Mouse (Mus musculus): ENCODE results near the gene Mipep. TPM values are rescaled to one million over a fixed set of nuclear protein-coding genes. Genes with fewer than 3 reads are reported as not detected.

The Mipep gene
- total and polyA plus RNA-seq, 2 experiments from 2014 or later, result 17.1 to 32.1 TPM

DNA sequence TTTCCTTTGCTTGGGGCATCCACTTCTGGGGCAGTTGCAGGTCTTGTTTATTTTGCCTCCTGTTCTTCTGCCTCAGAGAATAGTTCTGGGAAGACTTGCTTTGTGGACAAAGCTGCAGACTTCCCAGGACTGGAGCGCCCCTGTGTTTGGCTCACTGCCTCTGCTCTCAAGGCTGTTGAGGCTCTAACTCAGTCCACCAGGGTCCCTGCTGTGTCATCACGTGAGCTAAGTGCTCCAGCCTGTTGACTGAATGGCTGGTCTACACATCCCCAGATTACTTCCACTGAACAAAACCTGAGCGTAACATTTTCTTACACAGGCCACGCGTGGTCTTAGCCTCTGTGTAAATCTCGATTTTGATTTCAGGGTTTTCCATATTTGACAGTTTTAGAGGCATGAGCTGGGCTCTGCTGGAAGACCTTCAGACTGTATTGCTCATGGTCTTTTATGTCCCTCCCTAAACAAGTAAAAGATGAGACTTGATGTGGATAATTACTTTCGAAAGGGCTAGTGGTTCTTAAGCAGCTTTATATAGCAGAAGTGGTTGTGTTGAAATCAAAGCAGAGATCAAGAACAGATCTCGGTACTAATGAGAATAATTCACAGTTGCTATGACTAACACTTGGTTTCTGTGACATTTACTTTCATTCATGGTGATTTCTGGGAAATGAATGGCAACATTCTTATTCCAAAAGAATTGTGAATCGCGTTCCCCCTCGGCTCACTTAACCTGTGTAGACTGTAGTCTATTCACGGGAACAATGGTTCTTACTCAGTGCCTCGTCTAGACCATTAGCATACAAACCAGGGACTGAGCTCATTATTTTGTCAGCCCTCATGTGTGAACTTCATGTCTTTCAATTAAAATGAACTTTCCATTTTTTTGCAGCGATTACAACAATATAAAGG lies 31.2 kb upstream of the Mipep start:
- no peaks in the 10 kb centered on the region; the same call in 1 of the 2 replicates for H3K36me3 ChIP-seq (ENCODE audit: insufficient read depth, low read length)
- H3K4me1 ChIP-seq (ENCODE audit: insufficient read depth, low read length), result no peaks in the 10 kb centered on the region
- WGBS, result 50% methylated on average over 14 of the region's 14 CpGs
- no peak overlapping the region for H3K4me3 ChIP-seq (ENCODE audit: low read depth, low read length)
- no peaks in the 10 kb centered on the region for H3K27me3 ChIP-seq (ENCODE audit: insufficient read depth, low read length)
- no peak overlapping the region for H3K4me2 ChIP-seq (ENCODE audit: low read depth, low read length, poor library complexity, severe bottlenecking)
- no peak overlapping the region for H3K27ac ChIP-seq (ENCODE audit: low read depth, low read length)
- TF ChIP-seq CTCF (IDR thresholded peaks at IDR 0.05), result no peak
- DNase-seq (ENCODE audit: low spot score) (peak; percentile 71), ATAC-seq (ENCODE audit: low FRiP score) (peak; percentile 50; the same call in 1 of the 2 replicates)
- H3K9ac ChIP-seq (replicated peaks; ENCODE audit: low read length, poor library complexity, severe bottlenecking), result no peak overlapping the region
- H3K9me3 ChIP-seq (ENCODE audit: low read length), result no peaks in the 10 kb centered on the region

DNA sequence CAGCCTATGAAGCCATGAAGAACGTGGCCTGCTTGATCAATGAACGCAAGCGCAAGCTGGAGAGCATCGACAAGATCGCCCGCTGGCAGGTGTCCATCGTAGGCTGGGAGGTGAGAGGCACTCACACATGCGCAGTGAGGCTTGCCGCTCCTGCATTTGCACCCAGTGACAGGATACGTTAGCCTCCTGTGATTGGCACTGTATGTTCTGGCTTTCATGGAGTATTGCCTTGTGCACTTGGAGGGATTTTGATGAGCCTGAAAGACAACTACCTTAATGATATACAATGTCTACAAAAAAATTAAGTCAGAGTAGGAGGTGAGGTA lies 30.6 kb upstream of the Mipep start:
- H3K4me2 ChIP-seq (ENCODE audit: low read depth, low read length, poor library complexity, severe bottlenecking), result no peak overlapping the region
- no peak for DNase-seq (ENCODE audit: low spot score)
- 80% methylated on average over 10 of the region's 10 CpGs for WGBS
- no peak for TF ChIP-seq CTCF (IDR thresholded peaks at IDR 0.05)
- ATAC-seq (ENCODE audit: low FRiP score), result no peak
- no peaks in the 10 kb centered on the region for H3K9me3 ChIP-seq (ENCODE audit: low read length)
- H3K27me3 ChIP-seq (ENCODE audit: insufficient read depth, low read length), result no peaks in the 10 kb centered on the region
- H3K4me3 ChIP-seq (ENCODE audit: low read depth, low read length), result no peak overlapping the region
- H3K4me1 ChIP-seq (ENCODE audit: insufficient read depth, low read length), result no peaks in the 10 kb centered on the region
- H3K9ac ChIP-seq (replicated peaks; ENCODE audit: low read length, poor library complexity, severe bottlenecking), result no peak overlapping the region
- H3K27ac ChIP-seq (ENCODE audit: low read depth, low read length), result no peak overlapping the region
- H3K36me3 ChIP-seq (ENCODE audit: insufficient read depth, low read length), result no peaks in the 10 kb centered on the region; the same call in 1 of the 2 replicates

DNA sequence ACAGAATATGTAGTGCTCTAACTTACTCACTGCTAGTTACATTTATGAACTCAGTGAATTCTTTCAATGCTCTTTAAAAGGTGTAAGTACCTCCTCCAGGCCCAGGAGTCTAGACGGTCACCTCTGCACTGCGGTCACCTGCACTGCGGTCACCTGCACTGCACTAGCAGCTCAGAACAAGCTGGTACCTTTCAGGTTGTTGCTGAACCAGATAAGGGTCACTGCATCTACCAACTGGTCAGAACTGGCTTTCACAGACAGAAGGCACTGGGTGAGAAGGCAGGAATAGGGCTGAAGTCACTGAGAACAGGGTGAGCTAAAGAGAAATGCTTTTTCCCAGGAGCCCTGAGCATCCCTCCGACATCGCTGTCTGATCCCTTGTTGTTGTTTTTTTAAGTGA lies 29.7 kb upstream of the Mipep start:
- no peak for TF ChIP-seq CTCF (IDR thresholded peaks at IDR 0.05)
- no peak overlapping the region for H3K4me3 ChIP-seq (ENCODE audit: low read depth, low read length)
- no peaks in the 10 kb centered on the region for H3K9me3 ChIP-seq (ENCODE audit: low read length)
- H3K4me1 ChIP-seq (ENCODE audit: insufficient read depth, low read length), result no peaks in the 10 kb centered on the region
- H3K36me3 ChIP-seq (ENCODE audit: insufficient read depth, low read length), result no peaks in the 10 kb centered on the region; the same call in 1 of the 2 replicates
- H3K4me2 ChIP-seq (ENCODE audit: low read depth, low read length, poor library complexity, severe bottlenecking), result no peak overlapping the region
- no peak overlapping the region for H3K9ac ChIP-seq (replicated peaks; ENCODE audit: low read length, poor library complexity, severe bottlenecking)
- 92% methylated on average over 5 of the region's 5 CpGs for WGBS
- ATAC-seq (ENCODE audit: low FRiP score), result no peak
- H3K27ac ChIP-seq (ENCODE audit: low read depth, low read length), result no peak overlapping the region
- no peaks in the 10 kb centered on the region for H3K27me3 ChIP-seq (ENCODE audit: insufficient read depth, low read length)
- DNase-seq (ENCODE audit: low spot score), result no peak

DNA sequence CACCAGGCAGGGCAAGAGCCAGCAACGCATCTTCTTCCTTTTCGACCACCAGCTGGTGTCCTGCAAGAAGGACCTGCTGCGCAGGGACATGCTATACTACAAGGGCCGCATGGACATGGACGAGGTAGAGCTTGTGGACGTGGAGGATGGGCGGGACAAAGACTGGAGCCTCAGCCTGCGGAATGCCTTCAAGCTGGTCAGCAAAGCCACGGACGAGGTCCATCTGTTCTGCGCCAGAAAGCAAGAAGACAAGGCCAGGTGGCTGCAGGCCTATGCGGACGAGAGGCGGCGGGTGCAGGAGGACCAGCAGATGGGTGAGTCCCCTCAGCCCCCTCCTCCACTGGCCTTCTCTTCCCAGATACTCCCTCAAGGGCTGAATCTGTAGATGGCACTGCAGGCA lies 28.1 kb upstream of the Mipep start:
- Histone ChIP-seq H3K4me3 (ENCODE audit: low read depth, low read length) (no peak overlapping the region), H3K4me2 (ENCODE audit: low read depth, low read length, poor library complexity, severe bottlenecking) (no peak overlapping the region), H3K9ac (replicated peaks; ENCODE audit: low read length, poor library complexity, severe bottlenecking) (no peak overlapping the region), H3K9me3 (ENCODE audit: low read length) (no peaks in the 10 kb centered on the region), H3K27ac (ENCODE audit: low read depth, low read length) (no peak overlapping the region), H3K27me3 (ENCODE audit: insufficient read depth, low read length) (no peaks in the 10 kb centered on the region), H3K36me3 (ENCODE audit: insufficient read depth, low read length) (peaks cover 5% of the 10 kb centered on the region; the same call in 1 of the 2 replicates), H3K4me1 (ENCODE audit: insufficient read depth, low read length) (no peaks in the 10 kb centered on the region)
- no peak for TF ChIP-seq CTCF (IDR thresholded peaks at IDR 0.05)
- WGBS, result 92% methylated on average over 15 of the region's 15 CpGs
- ATAC-seq (ENCODE audit: low FRiP score), result peak; percentile 43; the same call in 1 of the 2 replicates
- peak; percentile 49 for DNase-seq (ENCODE audit: low spot score)

DNA sequence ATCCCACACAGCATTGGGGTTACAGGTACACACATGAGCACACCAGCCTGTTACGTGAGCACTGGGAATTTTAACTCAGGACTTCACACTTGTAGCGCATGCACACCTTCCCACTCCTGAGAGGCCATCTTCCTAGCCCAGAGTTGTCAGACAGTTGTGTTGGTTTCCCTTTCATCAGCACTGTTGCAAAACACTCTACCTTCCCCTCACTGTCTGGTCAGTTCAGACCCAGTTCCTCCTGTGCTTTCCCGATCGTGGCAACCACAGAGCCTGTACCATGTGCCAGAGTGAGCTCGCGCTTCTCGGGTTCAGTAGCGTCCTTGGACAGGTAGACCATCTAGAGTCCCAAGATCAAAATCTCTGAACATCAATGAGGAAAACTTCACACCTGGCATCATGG lies 27.1 kb upstream of the Mipep start:
- Histone ChIP-seq H3K4me3 (ENCODE audit: low read depth, low read length) (no peak overlapping the region), H3K36me3 (ENCODE audit: insufficient read depth, low read length) (peaks cover 6% of the 10 kb centered on the region; the same call in 1 of the 2 replicates), H3K9ac (replicated peaks; ENCODE audit: low read length, poor library complexity, severe bottlenecking) (no peak overlapping the region), H3K4me1 (ENCODE audit: insufficient read depth, low read length) (no peaks in the 10 kb centered on the region), H3K9me3 (ENCODE audit: low read length) (no peaks in the 10 kb centered on the region), H3K27me3 (ENCODE audit: insufficient read depth, low read length) (no peaks in the 10 kb centered on the region), H3K27ac (ENCODE audit: low read depth, low read length) (no peak overlapping the region), H3K4me2 (ENCODE audit: low read depth, low read length, poor library complexity, severe bottlenecking) (no peak overlapping the region)
- no peak for ATAC-seq (ENCODE audit: low FRiP score)
- WGBS, result 95% methylated on average over 8 of the region's 8 CpGs
- no peak for TF ChIP-seq CTCF (IDR thresholded peaks at IDR 0.05)
- DNase-seq (ENCODE audit: low spot score), result no peak

DNA sequence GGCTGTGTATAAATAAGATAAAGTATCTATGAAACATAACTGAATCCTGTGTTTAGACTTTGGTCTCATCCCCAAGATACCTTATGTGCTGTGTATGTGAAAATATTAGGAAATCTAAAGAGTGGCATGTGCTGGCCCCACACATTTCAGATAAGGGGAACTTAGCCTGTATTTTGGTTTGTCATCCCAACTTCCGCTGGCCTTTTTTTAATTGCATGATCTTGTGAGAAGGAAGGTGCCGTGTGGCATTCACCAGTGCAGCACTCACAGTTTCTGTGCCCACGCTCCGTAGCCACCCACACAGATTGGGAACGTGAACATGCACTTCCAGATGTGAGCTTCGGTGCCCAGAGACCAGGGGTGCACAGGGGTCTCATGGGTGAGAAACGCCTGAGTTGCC lies 26.7 kb upstream of the Mipep start:
- Histone ChIP-seq H3K27ac (ENCODE audit: low read depth, low read length) (no peak overlapping the region), H3K9me3 (ENCODE audit: low read length) (no peaks in the 10 kb centered on the region), H3K4me2 (ENCODE audit: low read depth, low read length, poor library complexity, severe bottlenecking) (no peak overlapping the region), H3K4me3 (ENCODE audit: low read depth, low read length) (no peak overlapping the region), H3K36me3 (ENCODE audit: insufficient read depth, low read length) (peaks cover 6% of the 10 kb centered on the region; the same call in 1 of the 2 replicates), H3K4me1 (ENCODE audit: insufficient read depth, low read length) (no peaks in the 10 kb centered on the region), H3K27me3 (ENCODE audit: insufficient read depth, low read length) (no peaks in the 10 kb centered on the region), H3K9ac (replicated peaks; ENCODE audit: low read length, poor library complexity, severe bottlenecking) (no peak overlapping the region)
- DNase-seq (ENCODE audit: low spot score), result no peak
- no peak for TF ChIP-seq CTCF (IDR thresholded peaks at IDR 0.05)
- 95% methylated on average over 7 of the region's 7 CpGs for WGBS
- ATAC-seq (ENCODE audit: low FRiP score), result no peak

Data from midbrain, postnatal 0 days (tissue).